Mouse (Mus musculus): ENCODE data around the gene Fpr2. TPM values are rescaled to one million over a fixed set of nuclear protein-coding genes. Genes with fewer than 3 reads are reported as not detected.
"Not testable (repeated sequence)": the region's sequence is repeated elsewhere in the genome, so short reads cannot be mapped to it uniquely, and the experiment has no call there.

The Fpr2 gene
- polyA plus RNA-seq (2015; fragmentation: Nextera tagmentation; extraction: Ambion mirVana) = 0.68 and 0.77 TPM in 2 replicates

DNA sequence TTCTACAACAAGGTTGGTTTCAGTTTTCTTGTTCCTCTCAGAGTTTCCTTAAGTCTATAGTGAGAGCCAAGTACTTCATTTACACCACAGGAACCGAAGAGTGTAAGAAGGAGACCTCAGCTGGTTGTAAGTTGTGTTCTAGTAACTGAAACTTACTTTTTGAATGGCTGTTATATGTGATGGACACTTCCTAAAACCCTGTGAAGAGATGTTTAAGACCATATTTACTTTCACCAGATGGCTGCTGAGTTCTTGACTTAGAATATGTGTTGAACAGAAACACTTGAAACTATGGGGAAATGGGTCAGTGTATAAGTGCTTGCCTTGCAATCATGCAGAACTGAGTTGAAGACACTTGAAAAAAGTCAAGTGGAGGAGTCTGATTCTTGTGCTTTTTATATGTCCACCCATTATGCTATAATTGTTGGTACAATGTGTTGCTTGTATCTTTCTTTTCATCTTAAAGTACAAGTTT, at the start of gene Fpr2, which contains the start of gene Fpr3:
Gene Fpr2 (plus strand): TSS at position 51 of the 475 bp plus-strand sequence.
Gene Fpr3 (plus strand): TSS at position 79 of the 475 bp plus-strand sequence.
- Histone ChIP-seq H3K4me2 (replicated peaks) (no peak within 1 kb of the TSS), H3K9ac (no peak within 1 kb of the TSS), H3K4me3 (replicated peaks) (no peak within 1 kb of the TSS), H3K9me3 (replicated peaks) (no peaks in the 10 kb centered on the region), H3K4me1 (no peaks in the 10 kb centered on the region), H3K27me3 (no peaks in the 10 kb centered on the region), H3K27ac (replicated peaks) (no peak within 1 kb of the TSS), H3K36me3 (no peaks in the 10 kb centered on the region)
- WGBS = 49% methylated on average over 1 of the region's 1 CpGs
- ATAC-seq (ENCODE audit: insufficient number of reproducible peaks, low FRiP score, low TSS enrichment, low read depth) = no peak

- peak overlapping the region; percentile 15; the same call in 1 of the 2 replicates for H3K9ac ChIP-seq
- H3K27me3 ChIP-seq = no peaks in the 10 kb centered on the region
- H3K36me3 ChIP-seq = peaks cover 31% of the 10 kb centered on the region
- peaks cover 52% of the 10 kb centered on the region for H3K4me1 ChIP-seq
- H3K9me3 ChIP-seq (replicated peaks) = no peaks in the 10 kb centered on the region
- peak overlapping the region; percentile 89 for H3K27ac ChIP-seq (replicated peaks)
- WGBS = 1% methylated on average over 43 of the region's 43 CpGs
- H3K4me2 ChIP-seq (replicated peaks) = peak overlapping the region; percentile 68
- peak; percentile 97 for ATAC-seq (ENCODE audit: insufficient number of reproducible peaks, low FRiP score, low TSS enrichment, low read depth)
- H3K4me3 ChIP-seq (replicated peaks) = peak overlapping the region; percentile 50
These were observed 49.5 kb upstream of the Fpr2 start for GRCm38 (mm10) chr17:17837919-17838701.

- ATAC-seq (ENCODE audit: insufficient number of reproducible peaks, low FRiP score, low TSS enrichment, low read depth) = no peak
- Histone ChIP-seq H3K9ac (no peak overlapping the region), H3K4me2 (replicated peaks) (no peak overlapping the region), H3K4me3 (replicated peaks) (no peak overlapping the region), H3K27me3 (no peaks in the 10 kb centered on the region), H3K36me3 (peaks cover 26% of the 10 kb centered on the region), H3K9me3 (replicated peaks) (no peaks in the 10 kb centered on the region), H3K27ac (replicated peaks) (no peak overlapping the region), H3K4me1 (peaks cover 41% of the 10 kb centered on the region)
- 91% methylated on average over 2 of the region's 2 CpGs for WGBS
These were observed 48.3 kb upstream of the Fpr2 start for GRCm38 (mm10) chr17:17839276-17839675.

- H3K27me3 ChIP-seq = no peaks in the 10 kb centered on the region
- H3K4me2 ChIP-seq (replicated peaks) = no peak overlapping the region
- H3K27ac ChIP-seq (replicated peaks) = no peak overlapping the region
- 81% methylated on average over 7 of the region's 7 CpGs for WGBS
- ATAC-seq (ENCODE audit: insufficient number of reproducible peaks, low FRiP score, low TSS enrichment, low read depth) = no peak
- H3K4me3 ChIP-seq (replicated peaks) = no peak overlapping the region
- peaks cover 28% of the 10 kb centered on the region for H3K4me1 ChIP-seq
- H3K9ac ChIP-seq = no peak overlapping the region
- peaks cover 24% of the 10 kb centered on the region for H3K36me3 ChIP-seq
- no peaks in the 10 kb centered on the region for H3K9me3 ChIP-seq (replicated peaks)
These were observed 46.8 kb upstream of the Fpr2 start for GRCm38 (mm10) chr17:17840796-17841195.

- H3K27me3 ChIP-seq = no peaks in the 10 kb centered on the region
- no peak overlapping the region for H3K4me2 ChIP-seq (replicated peaks)
- peak; percentile 41 for ATAC-seq (ENCODE audit: insufficient number of reproducible peaks, low FRiP score, low TSS enrichment, low read depth)
- WGBS = 70% methylated on average over 27 of the region's 27 CpGs
- no peak overlapping the region for H3K9ac ChIP-seq
- no peak overlapping the region for H3K4me3 ChIP-seq (replicated peaks)
- no peak overlapping the region for H3K27ac ChIP-seq (replicated peaks)
- peaks cover 1% of the 10 kb centered on the region for H3K4me1 ChIP-seq
- H3K36me3 ChIP-seq = peaks cover 20% of the 10 kb centered on the region
- H3K9me3 ChIP-seq (replicated peaks) = no peaks in the 10 kb centered on the region
These were observed 43.9 kb upstream of the Fpr2 start for GRCm38 (mm10) chr17:17843534-17844261.

DNA sequence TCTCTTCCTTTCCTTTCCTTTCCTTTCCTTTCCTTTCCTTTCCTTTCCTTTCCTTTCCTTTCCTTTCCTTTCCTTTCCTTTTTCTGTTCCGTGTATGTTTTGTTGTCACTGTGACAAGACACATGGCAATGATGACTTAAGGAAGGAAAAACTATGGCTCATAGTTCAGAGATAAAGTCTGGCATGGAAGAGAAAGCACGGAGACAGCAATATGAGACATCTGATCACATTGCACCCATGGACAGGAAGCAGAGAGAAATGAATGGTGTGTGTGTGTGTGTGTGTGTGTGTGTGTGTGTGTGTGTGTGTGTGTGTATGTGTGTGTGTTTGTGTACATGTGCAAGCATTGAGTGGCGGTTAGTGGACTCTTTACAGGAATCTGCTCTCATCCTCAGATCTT, 43.0 kb upstream of the Fpr2 start:
- H3K27me3 ChIP-seq = not testable (repeated sequence)

DNA sequence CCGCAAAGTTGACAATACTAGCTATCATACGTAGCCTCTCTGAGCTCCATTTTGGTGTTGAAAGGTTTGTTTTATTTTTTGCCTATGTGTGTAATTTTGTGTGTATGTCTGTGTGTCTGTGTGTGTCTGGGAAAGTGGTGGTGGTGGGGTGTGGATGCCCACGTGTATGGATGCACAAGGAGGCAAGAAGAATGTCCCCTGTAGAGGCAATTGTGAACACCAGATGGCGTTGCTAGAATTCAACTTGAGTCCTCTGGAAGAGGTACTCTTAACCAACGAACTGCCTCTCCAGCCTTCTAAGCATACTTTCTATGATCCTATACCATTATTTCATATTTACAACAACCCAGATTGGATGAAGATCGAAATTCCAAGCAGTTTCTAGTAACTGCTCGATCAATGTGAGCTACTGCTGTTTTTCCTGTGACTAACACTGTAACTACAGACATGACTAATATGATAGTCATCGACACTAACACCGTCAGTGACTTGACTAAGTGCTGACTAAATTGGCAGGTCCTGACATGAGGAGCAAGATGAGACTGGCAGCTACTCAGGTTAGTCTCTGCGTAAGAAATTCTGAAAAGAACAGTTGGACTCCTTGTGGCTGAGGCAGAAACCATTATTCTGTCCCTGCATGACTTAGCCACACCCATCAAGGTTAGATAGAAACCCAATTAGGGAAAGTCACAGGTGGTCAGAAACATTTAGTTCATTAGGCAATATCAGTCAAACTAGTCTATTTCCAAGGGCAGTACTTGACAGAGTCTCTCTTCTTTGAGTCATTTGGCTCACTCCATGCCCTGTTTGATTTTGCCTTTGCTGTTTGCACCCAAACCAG, 42.2 kb upstream of the Fpr2 start:
- H3K4me1 ChIP-seq = 0 out of 2 replicates have a peak, but pooled peaks cover 3% of the 10 kb centered on the region
- peaks cover 9% of the 10 kb centered on the region for H3K36me3 ChIP-seq
- no peak overlapping the region for H3K4me2 ChIP-seq (replicated peaks)
- no peak overlapping the region for H3K9ac ChIP-seq
- peaks cover 7% of the 10 kb centered on the region; the same call in 1 of the 2 replicates for H3K27me3 ChIP-seq
- ATAC-seq (ENCODE audit: insufficient number of reproducible peaks, low FRiP score, low TSS enrichment, low read depth) = no peak
- no peaks in the 10 kb centered on the region for H3K9me3 ChIP-seq (replicated peaks)
- no peak overlapping the region for H3K4me3 ChIP-seq (replicated peaks)
- no peak overlapping the region for H3K27ac ChIP-seq (replicated peaks)
- WGBS = 74% methylated on average over 10 of the region's 10 CpGs

More for the DNA sequence above, 43.0 kb upstream of the Fpr2 start:
- H3K9me3 ChIP-seq (replicated peaks); H3K27ac ChIP-seq (replicated peaks); H3K9ac ChIP-seq; H3K4me1 ChIP-seq; H3K4me3 ChIP-seq (replicated peaks); ATAC-seq (ENCODE audit: insufficient number of reproducible peaks, low FRiP score, low TSS enrichment, low read depth); H3K4me2 ChIP-seq (replicated peaks): not testable (repeated sequence)
- 78% methylated on average over 3 of the region's 3 CpGs for WGBS
- H3K36me3 ChIP-seq = peaks cover 17% of the 10 kb centered on the region

- H3K9me3 ChIP-seq (replicated peaks) = no peaks in the 10 kb centered on the region
- no peaks in the 10 kb centered on the region; the same call in 1 of the 2 replicates for H3K36me3 ChIP-seq
- H3K4me3 ChIP-seq (replicated peaks) = no peak overlapping the region
- 82% methylated on average over 2 of the region's 2 CpGs for whole genome bisulfite sequencing
- H3K27ac ChIP-seq (replicated peaks) = no peak overlapping the region
- no peak overlapping the region for H3K9ac ChIP-seq
- H3K4me2 ChIP-seq (replicated peaks) = no peak overlapping the region
- 0 out of 2 replicates have a peak, but pooled peaks cover 3% of the 10 kb centered on the region for H3K4me1 ChIP-seq
- ATAC-seq (ENCODE audit: insufficient number of reproducible peaks, low FRiP score, low TSS enrichment, low read depth) = no peak
- H3K27me3 ChIP-seq = peaks cover 10% of the 10 kb centered on the region; the same call in 1 of the 2 replicates
These were observed 38.6 kb upstream of the Fpr2 start for GRCm38 (mm10) chr17:17848988-17849387.

GRCm38 (mm10) chr17:17849906-17850712, 37.5 kb upstream of the Fpr2 start:
- peak overlapping the region; percentile 16; the same call in 1 of the 2 replicates for H3K4me2 ChIP-seq (replicated peaks)
- 26% methylated on average over 55 of the region's 55 CpGs for WGBS
- ATAC-seq (ENCODE audit: insufficient number of reproducible peaks, low FRiP score, low TSS enrichment, low read depth) = no peak

More at GRCm38 (mm10) chr17:17849906-17850712, 37.5 kb upstream of the Fpr2 start:
- H3K4me3 ChIP-seq (replicated peaks) = no peak overlapping the region
- no peaks in the 10 kb centered on the region for H3K9me3 ChIP-seq (replicated peaks)
- H3K36me3 ChIP-seq = no peaks in the 10 kb centered on the region; the same call in 1 of the 2 replicates
- H3K9ac ChIP-seq = no peak overlapping the region
- H3K27me3 ChIP-seq = peaks cover 10% of the 10 kb centered on the region; the same call in 1 of the 2 replicates
- no peak overlapping the region for H3K27ac ChIP-seq (replicated peaks)
- H3K4me1 ChIP-seq = peaks cover 8% of the 10 kb centered on the region; the same call in 1 of the 2 replicates
